Mouse (Mus musculus): ENCODE measurements around the gene Lrrc40. TPM values are rescaled to one million over a fixed set of nuclear protein-coding genes. Genes with fewer than 3 reads are reported as not detected.
"Not testable (repeated sequence)": the region's sequence is repeated elsewhere in the genome, so short reads cannot be mapped to it uniquely, and the experiment has no call there.

The Lrrc40 gene
- polyA plus RNA-seq, 1 experiment from 2014 or later, result 58.9 TPM

- Histone ChIP-seq H3K4me2 (no peak overlapping the region), H3K4me3 (no peak overlapping the region), H3K4me1 (no peaks in the 10 kb centered on the region), H3K9me3 (no peaks in the 10 kb centered on the region), H3K36me3 (peaks cover 42% of the 10 kb centered on the region), H3K27me3 (no peaks in the 10 kb centered on the region), H3K27ac (no peak overlapping the region), H3K9ac (no peak overlapping the region)
- 71% methylated on average over 2 of the region's 2 CpGs for WGBS
- ATAC-seq (ENCODE audit: borderline replicate concordance, extremely low read depth, low FRiP score, low TSS enrichment), result no peak
Measured at GRCm38 (mm10) chr3:158060621-158061291, 24.3 kb downstream of the Lrrc40 start.

GRCm38 (mm10) chr3:158061811-158062523, 25.5 kb downstream of the Lrrc40 start:
- peaks cover 30% of the 10 kb centered on the region for H3K36me3 ChIP-seq
- H3K9me3 ChIP-seq, result no peaks in the 10 kb centered on the region
- 93% methylated on average over 5 of the region's 5 CpGs for WGBS
- H3K9ac ChIP-seq, result no peak overlapping the region
- no peak overlapping the region for H3K4me2 ChIP-seq
- H3K27me3 ChIP-seq, result no peaks in the 10 kb centered on the region
- ATAC-seq (ENCODE audit: borderline replicate concordance, extremely low read depth, low FRiP score, low TSS enrichment), result no peak
- H3K27ac ChIP-seq, result no peak overlapping the region
- H3K4me3 ChIP-seq, result no peak overlapping the region
- H3K4me1 ChIP-seq, result no peaks in the 10 kb centered on the region

GRCm38 (mm10) chr3:158065256-158065655, 28.8 kb downstream of the Lrrc40 start:
- Histone ChIP-seq H3K36me3 (peaks cover 9% of the 10 kb centered on the region; the same call in 1 of the 2 replicates), H3K4me3 (no peak overlapping the region), H3K4me2 (no peak overlapping the region), H3K9me3 (no peaks in the 10 kb centered on the region), H3K27me3 (no peaks in the 10 kb centered on the region), H3K27ac (no peak overlapping the region), H3K9ac (no peak overlapping the region), H3K4me1 (no peaks in the 10 kb centered on the region)
- 92% methylated on average over 2 of the region's 2 CpGs for WGBS
- ATAC-seq (ENCODE audit: borderline replicate concordance, extremely low read depth, low FRiP score, low TSS enrichment), result no peak

DNA sequence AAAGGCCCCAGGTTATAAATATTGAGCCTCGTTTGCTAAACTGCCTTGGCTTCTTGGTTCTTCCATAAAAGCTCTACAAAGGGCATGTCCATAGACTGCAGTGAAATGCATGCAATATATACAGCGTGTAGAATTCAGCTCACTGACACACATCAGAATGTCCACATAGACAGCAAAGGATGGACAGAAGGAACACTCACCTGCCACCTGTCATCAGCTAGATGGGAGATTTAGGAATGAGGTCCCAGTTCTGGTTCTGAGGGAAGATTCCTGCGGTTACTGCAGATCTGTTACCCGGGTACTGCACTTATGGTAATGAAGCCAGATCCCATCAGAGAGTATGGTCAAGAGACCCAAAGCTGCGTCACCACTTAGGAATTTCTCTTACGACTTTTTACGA, 31.5 kb downstream of the Lrrc40 start:
- 56% methylated on average over 7 of the region's 7 CpGs for WGBS
- no peak overlapping the region for H3K27ac ChIP-seq
- no peaks in the 10 kb centered on the region for H3K27me3 ChIP-seq
- H3K9me3 ChIP-seq, result no peaks in the 10 kb centered on the region
- no peak for ATAC-seq (ENCODE audit: borderline replicate concordance, extremely low read depth, low FRiP score, low TSS enrichment)
- H3K4me3 ChIP-seq, result no peak overlapping the region
- H3K9ac ChIP-seq, result no peak overlapping the region
- peaks cover under 1% of the 10 kb centered on the region; the same call in 1 of the 2 replicates for H3K36me3 ChIP-seq
- no peak overlapping the region for H3K4me2 ChIP-seq
- H3K4me1 ChIP-seq, result no peaks in the 10 kb centered on the region

GRCm38 (mm10) chr3:158068613-158069263, 32.3 kb downstream of the Lrrc40 start:
- Histone ChIP-seq H3K4me3 (no peak overlapping the region), H3K27ac (no peak overlapping the region), H3K9ac (no peak overlapping the region), H3K4me2 (no peak overlapping the region), H3K4me1 (no peaks in the 10 kb centered on the region), H3K9me3 (no peaks in the 10 kb centered on the region), H3K27me3 (no peaks in the 10 kb centered on the region), H3K36me3 (no peaks in the 10 kb centered on the region; the same call in 1 of the 2 replicates)
- ATAC-seq (ENCODE audit: borderline replicate concordance, extremely low read depth, low FRiP score, low TSS enrichment), result no peak
- WGBS, result 33% methylated on average over 9 of the region's 9 CpGs

DNA sequence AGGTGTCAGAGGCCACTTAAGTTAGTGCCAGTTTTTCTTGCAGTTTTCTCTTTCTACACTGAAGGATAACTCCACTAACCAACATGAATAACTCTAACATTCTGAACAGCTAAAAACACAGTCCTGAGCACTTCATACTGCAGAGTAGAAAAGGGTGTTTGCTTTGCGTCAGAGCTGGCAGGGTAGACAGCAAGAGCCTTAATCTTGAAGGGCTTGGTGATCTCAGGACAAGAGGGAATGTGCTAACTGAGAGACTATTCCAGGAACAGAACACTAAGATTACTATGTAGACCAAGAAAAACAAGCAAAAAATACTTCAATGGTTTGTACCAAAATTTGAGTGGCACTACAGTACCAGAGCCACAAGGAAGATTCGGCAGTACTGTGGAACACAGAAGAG, 38.5 kb downstream of the Lrrc40 start:
- Histone ChIP-seq H3K27ac (no peak overlapping the region), H3K36me3 (no peaks in the 10 kb centered on the region), H3K9ac (no peak overlapping the region), H3K4me2 (no peak overlapping the region), H3K4me1 (no peaks in the 10 kb centered on the region), H3K4me3 (no peak overlapping the region), H3K27me3 (no peaks in the 10 kb centered on the region), H3K9me3 (no peaks in the 10 kb centered on the region)
- 49% methylated on average over 2 of the region's 2 CpGs for WGBS
- no peak for ATAC-seq (ENCODE audit: borderline replicate concordance, extremely low read depth, low FRiP score, low TSS enrichment)

- Histone ChIP-seq H3K4me1 (no peaks in the 10 kb centered on the region), H3K9ac (no peak overlapping the region), H3K4me3 (no peak overlapping the region), H3K36me3 (no peaks in the 10 kb centered on the region), H3K27me3 (no peaks in the 10 kb centered on the region), H3K27ac (no peak overlapping the region), H3K9me3 (no peaks in the 10 kb centered on the region), H3K4me2 (no peak overlapping the region)
- no peak for ATAC-seq (ENCODE audit: borderline replicate concordance, extremely low read depth, low FRiP score, low TSS enrichment)
- WGBS, result 43% methylated on average over 4 of the region's 4 CpGs
Measured at GRCm38 (mm10) chr3:158076685-158077379, 40.4 kb downstream of the Lrrc40 start.

DNA sequence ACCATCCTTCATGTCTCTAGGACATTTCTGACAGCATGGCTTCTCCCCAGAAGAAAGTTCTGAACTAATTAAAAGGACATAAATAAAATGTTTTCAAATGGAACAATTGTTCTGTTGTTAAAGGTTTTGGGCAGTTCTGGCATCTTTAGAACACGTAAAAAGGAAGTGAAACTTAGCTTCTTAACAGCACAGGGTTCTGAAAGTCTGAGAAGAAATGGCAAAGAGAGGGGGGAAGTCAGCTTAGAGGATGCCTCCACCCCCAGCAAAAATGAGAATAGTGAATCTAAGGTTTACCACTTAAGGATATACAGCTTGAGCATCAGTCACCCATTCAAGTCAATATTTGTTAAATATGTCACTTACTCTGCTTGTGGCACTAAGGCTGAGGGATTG, 40.9 kb downstream of the Lrrc40 start:
- no peak overlapping the region for H3K27ac ChIP-seq
- no peaks in the 10 kb centered on the region for H3K9me3 ChIP-seq
- no peak overlapping the region for H3K4me3 ChIP-seq
- 35% methylated on average over 1 of the region's 1 CpGs for WGBS
- H3K4me1 ChIP-seq, result no peaks in the 10 kb centered on the region
- H3K27me3 ChIP-seq, result no peaks in the 10 kb centered on the region
- H3K4me2 ChIP-seq, result no peak overlapping the region
- H3K36me3 ChIP-seq, result no peaks in the 10 kb centered on the region
- no peak overlapping the region for H3K9ac ChIP-seq
- no peak for ATAC-seq (ENCODE audit: borderline replicate concordance, extremely low read depth, low FRiP score, low TSS enrichment)

DNA sequence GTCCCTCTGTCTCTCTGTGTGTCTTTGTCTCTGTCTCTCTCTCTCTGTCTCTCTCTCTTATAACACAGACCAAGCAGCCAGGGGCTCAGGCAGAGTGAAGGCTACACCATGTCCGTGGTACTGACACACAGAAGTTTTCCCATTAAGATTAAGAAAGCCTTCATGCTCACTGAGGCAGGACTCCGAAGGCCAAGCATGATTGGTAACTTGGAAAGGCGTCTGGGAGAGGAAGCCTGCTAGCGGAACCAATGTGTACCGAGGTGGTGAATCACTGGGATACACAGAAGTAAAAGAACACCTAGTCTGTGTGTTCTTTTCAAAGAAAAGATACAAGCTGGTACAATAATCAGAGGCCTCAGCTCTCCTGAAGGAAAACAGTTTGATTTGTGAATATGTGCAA, 41.4 kb downstream of the Lrrc40 start:
- H3K9me3 ChIP-seq, result no peaks in the 10 kb centered on the region
- H3K27me3 ChIP-seq, result no peaks in the 10 kb centered on the region
- H3K4me3 ChIP-seq, result no peak overlapping the region
- H3K4me2 ChIP-seq, result no peak overlapping the region
- no peak for ATAC-seq (ENCODE audit: borderline replicate concordance, extremely low read depth, low FRiP score, low TSS enrichment)
- H3K36me3 ChIP-seq, result no peaks in the 10 kb centered on the region
- WGBS, result 68% methylated on average over 5 of the region's 5 CpGs
- no peaks in the 10 kb centered on the region for H3K4me1 ChIP-seq
- H3K9ac ChIP-seq, result no peak overlapping the region
- no peak overlapping the region for H3K27ac ChIP-seq

- Histone ChIP-seq H3K4me3 (no peak overlapping the region), H3K9ac (no peak overlapping the region), H3K4me2 (no peak overlapping the region), H3K27me3 (no peaks in the 10 kb centered on the region), H3K27ac (no peak overlapping the region), H3K36me3 (no peaks in the 10 kb centered on the region), H3K9me3 (no peaks in the 10 kb centered on the region), H3K4me1 (no peaks in the 10 kb centered on the region)
- 61% methylated on average over 3 of the region's 3 CpGs for WGBS
- ATAC-seq (ENCODE audit: borderline replicate concordance, extremely low read depth, low FRiP score, low TSS enrichment), result no peak
Measured at GRCm38 (mm10) chr3:158091601-158092000, 55.1 kb downstream of the Lrrc40 start.

DNA sequence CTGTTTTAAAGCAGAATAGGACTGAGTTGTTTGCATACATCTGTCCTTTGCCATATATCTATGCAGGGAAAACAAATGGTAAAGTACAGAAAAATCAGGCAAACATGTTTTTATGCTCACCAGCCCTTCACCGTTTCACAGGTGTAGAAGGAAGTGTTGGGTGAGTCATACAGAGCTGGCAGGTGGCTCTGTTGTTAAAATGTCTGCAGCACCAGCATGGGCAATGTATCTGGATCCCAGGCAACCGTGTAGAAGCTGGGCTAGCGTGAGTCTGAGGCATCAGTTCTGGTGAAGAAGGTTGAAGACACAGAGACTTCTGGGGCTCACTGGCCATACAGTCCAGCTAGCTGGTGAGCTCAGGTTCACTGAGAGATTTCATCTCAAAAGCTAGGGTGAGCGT, 57.5 kb downstream of the Lrrc40 start:
- Histone ChIP-seq H3K4me1 (no peaks in the 10 kb centered on the region), H3K36me3 (no peaks in the 10 kb centered on the region), H3K27me3 (no peaks in the 10 kb centered on the region), H3K4me3 (no peak overlapping the region), H3K9ac (no peak overlapping the region), H3K27ac (no peak overlapping the region), H3K4me2 (no peak overlapping the region), H3K9me3 (no peaks in the 10 kb centered on the region)
- WGBS, result 74% methylated on average over 4 of the region's 4 CpGs
- ATAC-seq (ENCODE audit: borderline replicate concordance, extremely low read depth, low FRiP score, low TSS enrichment), result no peak

DNA sequence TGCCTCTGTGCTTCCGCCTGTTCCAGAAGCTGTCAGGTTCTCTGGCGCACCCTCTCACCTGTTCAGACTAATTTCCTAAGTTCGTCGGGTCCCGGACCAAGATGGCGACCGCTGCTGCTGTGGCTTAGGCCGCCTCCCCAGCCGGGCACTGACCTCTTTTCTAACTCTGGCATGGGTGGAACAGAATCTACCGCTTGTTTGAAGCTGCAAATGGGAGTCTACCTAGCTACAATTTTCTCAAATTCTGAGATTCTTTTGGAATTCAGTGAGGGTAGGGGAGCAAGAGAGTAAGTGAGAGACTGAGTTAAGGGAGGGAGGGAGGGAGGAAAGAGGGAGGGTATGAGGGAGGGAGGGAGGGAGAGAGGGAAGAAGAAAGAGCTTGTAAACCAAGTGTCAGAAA, 65.6 kb downstream of the Lrrc40 start:
- 82% methylated on average over 8 of the region's 10 CpGs for WGBS
- H3K9me3 ChIP-seq; H3K4me3 ChIP-seq; H3K27me3 ChIP-seq; H3K4me2 ChIP-seq; ATAC-seq (ENCODE audit: borderline replicate concordance, extremely low read depth, low FRiP score, low TSS enrichment); H3K27ac ChIP-seq; H3K4me1 ChIP-seq; H3K36me3 ChIP-seq; H3K9ac ChIP-seq: not testable (repeated sequence)
